Mouse (Mus musculus) lung, postnatal 14 days (tissue): Measurements from ENCODE around the gene Six3.

Source experiments
- DNase-seq: peaks from one replicate; pipeline ENCODE4 v3.0.0; 2021

Six3 gene

GRCm38 (mm10) chr17:85626091-85626860, 12.9 kb downstream of the Six3 start:
- no peak for DNase-seq

GRCm38 (mm10) chr17:85627751-85628150, 14.3 kb downstream of the Six3 start:
- DNase-seq = no peak

GRCm38 (mm10) chr17:85628811-85629210, 15.4 kb downstream of the Six3 start:
- DNase-seq = no peak

- DNase-seq = no peak
Observed at GRCm38 (mm10) chr17:85629396-85629795, 16.0 kb downstream of the Six3 start.

- no peak for DNase-seq
Observed at GRCm38 (mm10) chr17:85630296-85631050, 17.1 kb downstream of the Six3 start.

GRCm38 (mm10) chr17:85631106-85631505, 17.7 kb downstream of the Six3 start:
- DNase-seq = no peak

- peak; percentile 78 for DNase-seq
Observed at GRCm38 (mm10) chr17:85633619-85634018, 20.2 kb downstream of the Six3 start.

GRCm38 (mm10) chr17:85637876-85638275, 24.5 kb downstream of the Six3 start:
- DNase-seq = no peak

GRCm38 (mm10) chr17:85645312-85645711, 31.9 kb downstream of the Six3 start:
- DNase-seq = no peak

GRCm38 (mm10) chr17:85645718-85646665, 32.6 kb downstream of the Six3 start:
- peak; percentile 52 for DNase-seq

- DNase-seq = no peak
Observed at GRCm38 (mm10) chr17:85660016-85660415, 46.6 kb downstream of the Six3 start.

- DNase-seq = no peak
Observed at GRCm38 (mm10) chr17:85661521-85661920, 48.1 kb downstream of the Six3 start.

GRCm38 (mm10) chr17:85664202-85664601, 50.8 kb downstream of the Six3 start:
- no peak for DNase-seq

- DNase-seq = peak; percentile 78
Observed at GRCm38 (mm10) chr17:85664618-85665320, 51.4 kb downstream of the Six3 start.
